Mouse (Mus musculus): Measurements from ENCODE around the gene Gm30302.

DNA sequence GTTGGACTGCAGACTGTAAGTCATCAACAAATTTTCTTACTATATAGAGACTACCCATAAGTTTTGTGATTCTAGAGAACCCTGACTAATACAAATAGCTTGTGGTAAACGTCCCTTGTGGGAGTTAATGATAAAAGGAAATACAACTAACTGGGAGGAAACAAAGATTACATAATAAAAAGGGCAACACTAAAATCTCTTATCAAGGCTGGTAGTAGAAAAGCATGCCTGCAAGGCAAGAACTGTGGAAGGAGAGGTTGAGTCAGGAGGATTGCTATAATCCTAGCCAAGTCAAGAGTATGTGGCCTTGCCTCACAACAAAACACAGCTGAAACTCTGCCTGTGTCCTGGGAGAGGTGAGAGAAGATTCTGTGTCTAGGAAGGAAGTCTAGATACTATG is 38.1 kb downstream of the Gm30302 start:
- no peak for TF ChIP-seq CTCF (conservative IDR thresholded peaks at IDR 0.05; ENCODE audit: low read length)
- TF ChIP-seq POU5F1 (IDR thresholded peaks at IDR 0.05; ENCODE audit: borderline replicate concordance, low read length), result no peak

All from E14TG2a.4 (cell line).